Mouse (Mus musculus) E14TG2a.4 (cell line): ENCODE results near the gene Fgd5.

ENCODE experiments used
- CTCF ChIP-seq: conservative IDR thresholded peaks from 2 replicates; pipeline ENCODE4 v1.5.1; 2014; ENCODE audit warnings: low read length
- NANOG ChIP-seq: IDR thresholded peaks from 2 replicates; pipeline ENCODE4 v1.6.1; 2014; ENCODE audit warnings: borderline replicate concordance, low read length, mixed read lengths
- POU5F1 ChIP-seq: IDR thresholded peaks from 2 replicates; pipeline ENCODE4 v1.6.1; 2014; ENCODE audit warnings: low read length, borderline replicate concordance

- no peak for TF ChIP-seq CTCF
- TF ChIP-seq POU5F1 = no peak
- TF ChIP-seq NANOG = no peak
Observed at GRCm38 (mm10) chr6:91938491-91938890, 40.2 kb upstream of the Fgd5 start.
